Mouse (Mus musculus): ENCODE data around the gene Mcrip2.

The Mcrip2 gene

DNA sequence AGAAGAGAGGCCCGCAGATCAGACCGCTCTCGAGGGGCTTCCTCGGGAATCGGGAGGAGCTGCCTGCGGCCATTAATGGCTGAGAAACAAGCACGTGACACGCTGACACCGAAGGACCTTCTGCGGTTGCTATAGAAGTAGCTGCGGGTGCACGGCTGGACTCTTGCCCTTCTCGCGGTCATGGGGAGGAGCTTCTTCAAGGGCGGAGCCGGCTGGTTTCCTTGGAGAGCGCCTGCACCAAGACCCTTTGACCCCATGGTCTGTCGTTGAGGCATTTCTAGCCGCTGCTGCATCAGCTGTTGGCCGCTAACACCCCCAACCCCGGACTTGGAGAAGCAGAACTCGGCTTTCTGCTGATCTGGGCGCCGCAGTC is 35.3 kb downstream of the Mcrip2 start, which contains the start of gene Stub1:
TSS of gene Stub1 (minus strand) at position 114 of the 373 bp plus-strand sequence.
- peak; percentile 96 for DNase-seq

DNA sequence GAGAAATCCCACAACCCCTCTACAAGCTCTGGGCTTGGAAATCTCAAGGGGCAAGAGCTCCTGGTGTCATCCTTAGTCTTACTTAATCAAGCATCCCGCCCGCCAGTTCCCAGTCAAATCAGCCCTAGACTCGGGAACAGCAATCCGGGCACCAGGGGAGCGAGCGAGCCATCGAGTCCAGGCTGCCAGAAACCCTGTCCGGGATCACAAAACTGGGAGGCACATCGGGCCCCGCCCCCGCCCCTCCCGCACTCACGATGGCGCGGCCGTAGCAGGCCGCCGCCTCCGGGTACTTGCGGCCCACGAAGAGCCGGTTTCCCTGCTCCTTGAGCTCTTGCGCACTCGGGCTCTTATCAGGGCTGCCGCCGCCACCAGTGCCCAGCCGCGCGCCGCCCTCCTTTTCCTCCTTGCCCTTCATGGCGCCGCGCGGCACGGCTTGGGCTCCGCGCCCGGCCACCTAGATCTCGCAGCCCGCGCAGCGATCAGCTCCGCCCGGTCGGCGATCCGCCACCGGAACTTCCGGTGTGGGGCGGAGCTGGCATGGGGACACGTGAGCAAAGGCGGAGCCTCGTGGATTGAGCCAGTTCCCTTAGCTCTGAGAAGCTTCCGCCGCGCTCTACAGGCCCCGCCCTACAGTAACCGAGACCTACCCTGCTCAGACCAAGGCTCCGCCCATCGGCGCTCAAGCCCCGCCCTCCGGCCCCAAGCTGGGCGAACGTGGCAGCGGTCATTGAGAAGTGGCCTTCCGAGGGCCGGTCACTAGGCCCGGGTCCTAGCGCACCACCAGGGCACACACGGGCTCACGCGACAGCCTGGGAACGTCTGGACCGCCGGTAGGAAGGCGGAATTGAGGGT is 35.9 kb downstream of the Mcrip2 start:
- DNase-seq: peak; percentile 100

DNA sequence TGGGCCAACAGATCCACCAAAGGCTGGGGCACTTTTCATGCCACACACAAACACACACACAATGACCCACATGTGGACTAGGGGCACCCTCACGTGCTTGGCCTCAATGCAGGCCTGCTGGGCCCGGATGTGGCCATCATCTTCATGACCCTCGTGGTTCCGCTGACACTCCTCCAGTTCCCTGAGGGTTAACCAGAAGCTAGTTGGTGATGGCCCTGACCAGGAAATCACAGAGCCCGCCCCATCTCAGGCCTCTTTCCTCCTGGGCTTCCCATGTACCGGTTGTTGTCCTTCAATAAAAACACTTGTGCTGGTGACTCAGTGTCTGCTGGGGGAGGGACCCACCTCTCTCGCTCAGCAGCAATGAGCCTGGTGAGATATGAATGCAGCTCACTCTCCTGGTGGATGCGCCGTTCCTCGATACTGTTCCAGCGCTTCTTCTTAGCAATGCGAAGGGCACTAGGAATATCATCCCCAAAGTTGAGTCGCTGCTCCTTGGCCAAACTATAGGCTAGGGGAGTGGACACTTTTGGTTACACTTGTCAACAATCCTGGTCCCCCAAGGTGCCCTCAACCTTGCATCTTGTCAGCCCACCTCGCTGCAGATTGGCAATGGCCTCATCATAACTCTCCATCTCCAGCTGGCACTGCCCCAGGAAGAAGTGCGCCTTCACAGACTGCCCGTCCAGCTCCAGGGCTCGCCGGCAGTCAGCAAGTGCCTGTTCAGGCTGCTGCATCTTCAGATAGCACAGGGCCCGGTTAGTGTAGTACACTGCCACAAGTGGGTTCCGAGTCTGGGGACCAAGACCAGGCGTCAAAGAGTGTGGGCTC is 36.9 kb downstream of the Mcrip2 start:
- DNase-seq: no peak

DNA sequence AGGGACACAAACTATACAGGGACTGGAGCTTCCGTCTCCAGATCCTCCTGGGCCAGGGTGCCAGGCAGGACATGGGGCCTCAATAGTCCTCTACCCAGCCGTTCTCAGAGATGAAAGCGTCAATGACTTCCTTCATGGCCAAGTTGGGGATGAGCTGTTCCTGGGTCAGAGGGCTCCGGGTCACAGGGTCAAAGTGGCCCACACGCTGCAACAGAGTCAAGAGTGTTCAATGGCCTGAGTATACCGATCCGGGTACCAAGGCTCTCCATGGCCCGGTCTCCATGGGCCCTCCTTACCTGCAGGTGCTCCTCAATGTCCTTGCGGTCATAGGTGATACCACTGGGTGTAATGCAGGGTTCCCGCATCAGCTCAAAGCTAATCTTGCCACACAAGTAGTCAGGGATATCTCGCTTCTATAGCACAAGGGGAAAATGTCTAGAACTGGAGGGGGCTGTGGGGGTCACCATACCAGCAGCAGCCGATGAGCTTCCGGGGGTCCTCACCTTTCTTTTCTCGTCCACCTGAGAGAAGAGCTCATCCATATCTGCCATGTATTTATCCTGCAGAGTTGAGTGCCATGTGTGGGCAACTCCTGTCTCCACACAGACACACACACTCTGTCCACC is 37.6 kb downstream of the Mcrip2 start:
- no peak for DNase-seq

DNA sequence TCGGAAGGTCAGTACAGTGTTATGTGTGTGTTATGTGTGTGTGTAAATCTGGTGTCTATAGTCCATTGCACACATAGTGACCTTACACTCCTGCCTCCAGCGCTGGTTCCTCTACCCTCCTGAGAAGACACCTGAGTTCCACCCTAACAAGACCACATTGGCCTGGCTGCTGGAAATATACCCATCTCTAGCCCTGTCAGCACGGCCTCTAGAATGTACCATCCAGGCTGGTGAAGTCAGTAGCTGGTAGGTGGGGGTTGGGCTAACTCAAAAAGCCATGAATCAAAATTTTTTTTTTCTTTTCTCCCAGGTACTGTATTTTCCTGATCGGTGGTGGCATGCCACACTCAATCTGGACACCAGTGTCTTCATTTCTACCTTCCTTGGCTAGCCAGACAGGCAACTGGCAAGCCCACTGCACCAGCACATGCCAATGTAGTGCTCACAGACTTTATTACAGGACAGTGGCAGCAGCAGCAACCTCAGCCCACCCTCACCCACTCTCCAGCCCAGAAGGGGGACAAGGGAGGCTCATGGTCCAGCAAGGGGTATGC is 38.3 kb downstream of the Mcrip2 start:
- no peak for DNase-seq

DNA sequence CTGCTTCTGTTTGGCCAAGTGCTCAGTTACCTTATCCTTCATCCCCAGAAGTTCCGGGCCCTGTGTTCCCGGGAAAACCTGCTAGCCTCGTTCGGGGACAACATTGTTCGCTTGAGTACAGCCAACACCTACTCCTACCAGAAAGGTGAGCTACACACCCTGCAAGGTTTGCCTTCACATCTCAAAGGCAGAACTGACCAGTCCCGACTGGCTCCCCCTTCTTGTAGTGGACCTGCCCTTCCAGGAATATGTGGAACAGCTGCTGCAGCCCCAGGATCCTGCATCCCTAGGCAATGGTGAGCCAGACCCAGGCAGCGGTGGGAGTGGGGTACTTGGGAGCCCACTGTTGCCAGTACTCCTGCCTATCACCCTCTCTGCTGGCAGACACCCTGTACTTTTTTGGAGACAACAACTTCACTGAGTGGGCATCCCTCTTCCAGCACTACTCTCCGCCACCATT is 39.0 kb downstream of the Mcrip2 start:
- peak; percentile 6 for DNase-seq

DNA sequence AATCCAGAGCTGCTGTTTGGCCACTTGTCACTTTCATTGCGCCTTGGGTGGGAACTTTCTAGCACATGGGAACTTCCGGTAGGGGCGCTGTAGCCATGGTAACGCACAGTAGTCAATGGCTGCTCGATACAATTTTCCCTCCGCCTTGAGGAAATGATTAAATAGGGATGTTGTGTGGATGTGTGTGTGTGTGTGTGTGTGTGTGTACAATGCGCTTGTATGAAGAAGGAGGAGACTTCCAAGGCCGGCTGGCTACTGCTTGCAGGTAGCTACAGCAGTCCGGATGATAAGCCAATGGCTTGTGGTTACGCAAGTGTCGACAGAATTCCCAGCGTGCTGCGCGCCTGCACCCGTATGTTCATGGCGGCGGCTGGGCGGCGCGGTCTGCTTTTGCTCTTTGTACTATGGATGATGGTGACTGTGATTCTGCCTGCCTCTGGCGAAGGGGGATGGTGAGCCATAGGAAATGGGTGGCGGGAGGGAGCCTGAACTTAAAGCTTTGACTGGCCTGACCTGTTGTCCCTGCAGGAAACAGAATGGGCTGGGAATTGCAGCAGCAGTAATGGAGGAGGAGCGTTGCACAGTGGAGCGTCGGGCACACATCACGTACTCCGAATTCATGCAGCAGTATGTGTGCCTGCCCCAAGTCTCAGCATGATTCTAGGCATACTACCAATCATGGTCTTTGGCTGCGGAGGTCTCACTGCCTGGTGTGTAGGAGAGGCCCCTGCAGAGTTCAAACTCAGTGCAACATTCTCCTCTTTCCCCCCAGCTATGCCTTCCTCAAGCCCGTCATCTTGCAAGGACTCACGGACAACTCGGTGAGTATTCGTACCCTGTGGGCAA is 39.6 kb downstream of the Mcrip2 start, which contains the start of gene Jmjd8:
TSS of gene Jmjd8 (plus strand) at position 156 of the 846 bp plus-strand sequence.
- DNase-seq: peak; percentile 91

DNA sequence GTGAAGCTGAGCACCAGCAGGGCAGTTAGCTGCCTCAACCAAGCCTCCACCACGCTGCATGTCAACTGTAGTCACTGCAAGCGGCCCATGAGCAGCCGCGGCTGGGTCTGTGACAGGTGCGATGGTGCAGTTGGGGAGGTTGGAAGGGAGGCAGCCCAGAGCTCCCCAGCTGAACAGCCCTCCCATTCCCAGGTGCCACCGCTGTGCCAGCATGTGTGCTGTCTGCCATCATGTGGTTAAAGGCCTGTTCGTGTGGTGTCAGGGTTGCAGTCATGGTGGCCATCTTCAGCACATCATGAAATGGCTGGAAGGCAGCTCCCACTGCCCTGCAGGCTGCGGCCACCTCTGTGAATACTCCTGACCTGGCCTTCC is 40.4 kb downstream of the Mcrip2 start:
- DNase-seq: no peak

DNA sequence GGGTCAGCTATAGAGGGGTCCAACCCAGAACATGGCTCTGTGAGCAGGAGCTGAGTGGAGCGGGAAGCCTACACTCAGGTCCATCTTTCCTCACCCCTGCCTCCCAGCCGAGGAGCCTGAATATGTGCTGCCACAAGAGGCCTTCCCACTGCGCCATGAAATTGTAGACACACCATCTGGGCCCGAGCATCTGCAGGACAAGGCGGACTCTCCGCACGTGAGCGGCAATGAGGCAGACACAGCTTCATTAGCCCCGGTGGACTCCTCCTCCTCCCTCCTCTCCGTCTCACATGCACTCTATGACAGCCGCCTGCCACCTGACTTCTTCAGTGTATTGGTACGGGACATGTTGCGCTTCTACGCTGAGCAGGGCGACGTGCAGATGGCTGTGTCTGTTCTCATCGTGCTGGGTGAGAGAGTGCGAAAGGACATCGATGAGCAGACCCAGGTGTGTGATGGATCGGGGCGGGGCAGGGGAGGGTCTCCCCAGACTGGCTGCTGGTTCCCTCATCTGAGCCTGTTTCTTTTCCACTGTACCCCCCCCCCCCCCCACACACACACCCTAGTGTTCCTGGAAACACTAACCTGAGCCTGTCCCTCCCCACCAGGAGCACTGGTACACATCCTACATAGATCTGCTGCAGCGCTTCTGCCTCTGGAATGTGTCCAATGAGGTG is 40.9 kb downstream of the Mcrip2 start:
- no peak for DNase-seq

DNA sequence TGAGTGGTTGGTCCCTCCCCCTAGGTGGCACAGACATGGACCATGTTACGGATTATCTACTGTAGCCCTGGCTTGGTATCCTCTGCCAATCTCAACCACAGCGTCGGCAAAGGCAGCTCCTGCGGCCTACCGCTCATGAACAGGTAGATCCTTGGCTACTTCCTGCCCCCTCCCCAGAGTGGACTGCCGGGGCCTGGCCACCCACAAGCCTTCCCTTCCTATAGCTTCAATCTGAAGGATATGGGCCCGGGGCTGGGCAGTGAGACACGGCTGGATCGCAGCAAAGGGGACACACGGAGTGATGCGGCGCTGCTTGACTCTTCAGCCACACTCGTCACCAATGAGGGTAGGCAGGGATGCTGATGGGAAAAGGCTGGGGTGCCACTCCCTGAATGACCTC is 41.6 kb downstream of the Mcrip2 start:
- DNase-seq: no peak

DNA sequence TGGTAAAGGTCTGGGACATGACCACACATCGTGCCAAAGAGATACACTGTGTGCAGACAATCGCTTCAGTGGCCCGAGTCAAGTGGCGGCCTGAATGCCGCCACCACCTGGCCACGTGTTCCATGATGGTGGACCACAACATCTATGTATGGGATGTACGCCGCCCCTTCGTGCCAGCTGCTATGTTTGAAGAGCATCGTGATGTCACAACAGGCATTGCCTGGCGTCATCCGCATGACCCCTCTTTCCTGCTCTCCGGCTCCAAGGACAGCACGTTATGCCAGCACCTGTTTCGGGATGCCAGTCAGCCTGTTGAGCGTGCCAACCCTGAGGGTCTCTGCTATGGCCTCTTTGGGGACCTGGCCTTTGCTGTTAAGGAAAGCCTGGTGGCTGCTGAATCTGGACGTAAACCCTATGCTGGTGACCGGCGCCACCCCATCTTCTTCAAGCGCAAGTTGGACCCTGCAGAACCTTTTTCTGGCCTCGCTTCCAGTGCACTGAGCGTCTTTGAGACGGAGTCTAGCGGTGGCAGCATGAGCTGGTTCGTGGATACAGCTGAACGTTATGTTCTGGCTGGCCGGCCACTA is 42.5 kb downstream of the Mcrip2 start:
- no peak for DNase-seq

DNA sequence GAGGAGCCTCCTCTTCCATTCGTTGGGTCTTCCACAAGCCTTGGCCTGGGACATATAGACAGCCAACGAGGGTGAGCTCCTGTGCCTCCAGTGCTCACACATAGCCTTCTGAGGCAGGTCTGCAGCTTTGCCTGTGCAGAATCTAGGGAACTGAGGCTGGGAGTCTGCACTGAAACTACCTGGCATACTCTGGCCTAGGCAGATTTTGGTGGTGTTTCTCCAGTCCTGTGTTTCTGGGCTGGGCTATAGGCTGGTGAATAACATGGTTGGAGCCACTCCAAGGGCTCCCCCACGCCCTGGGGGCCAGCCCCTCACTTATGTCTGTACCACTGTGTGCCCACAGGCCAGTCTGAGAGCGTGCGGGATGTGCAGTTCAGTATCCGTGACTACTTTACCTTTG is 43.3 kb downstream of the Mcrip2 start:
- no peak for DNase-seq

DNA sequence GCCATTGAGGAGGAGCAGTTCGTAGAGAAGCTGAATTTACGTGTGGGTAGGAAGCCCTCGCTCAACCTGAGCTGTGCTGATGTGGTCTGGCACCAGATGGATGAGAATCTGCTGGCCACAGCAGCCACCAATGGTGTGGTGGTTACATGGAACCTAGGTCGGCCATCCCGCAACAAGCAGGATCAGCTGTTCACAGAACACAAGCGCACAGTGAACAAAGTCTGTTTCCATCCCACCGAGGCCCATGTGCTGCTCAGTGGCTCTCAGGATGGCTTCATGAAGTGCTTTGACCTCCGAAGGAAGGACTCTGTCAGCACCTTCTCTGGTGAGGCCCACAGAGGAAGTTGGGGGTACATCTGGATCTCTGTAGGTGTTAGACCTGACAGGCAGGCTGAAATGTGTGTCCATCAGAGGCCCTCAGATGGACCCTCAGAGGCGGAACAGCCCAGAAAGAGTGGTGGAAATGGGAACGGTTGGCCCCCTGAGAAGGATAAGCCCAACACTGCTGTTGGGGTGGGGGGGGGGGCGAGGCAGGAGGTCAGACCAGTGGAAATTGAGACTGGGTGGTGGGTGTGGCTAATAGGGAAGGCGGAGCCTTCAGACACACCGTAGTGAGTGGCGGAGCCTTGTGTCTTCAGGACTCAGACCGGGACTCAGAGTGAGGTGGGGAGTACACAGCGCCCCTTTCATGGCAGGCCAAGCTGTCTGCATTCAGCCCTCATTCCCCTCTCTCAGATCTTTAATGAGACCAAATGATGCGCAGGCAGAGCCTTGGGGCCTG is 44.0 kb downstream of the Mcrip2 start:
- no peak for DNase-seq

DNA sequence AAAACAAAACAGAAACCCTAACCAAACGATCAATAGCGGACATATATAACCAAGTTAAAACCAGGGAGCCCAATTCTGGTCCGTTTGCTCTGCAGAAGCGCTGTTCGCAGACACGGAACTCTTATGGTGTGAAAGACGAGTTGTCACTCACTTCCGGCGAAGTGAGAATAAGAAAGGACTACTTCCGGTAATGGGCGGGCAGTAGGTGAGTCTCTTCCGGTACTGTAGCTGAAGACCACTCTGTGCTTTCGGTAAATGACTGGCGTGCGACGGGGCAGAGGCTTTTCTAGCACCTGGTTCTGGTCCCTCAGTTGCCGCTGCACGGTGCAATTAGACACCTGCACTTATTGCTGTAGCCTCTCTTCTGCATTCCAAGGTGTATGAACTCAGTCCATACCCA is 45.1 kb downstream of the Mcrip2 start, which contains the start of gene Wdr24:
TSS of gene Wdr24 (plus strand) at position 176 of the 400 bp plus-strand sequence.
- peak; percentile 93 for DNase-seq

DNA sequence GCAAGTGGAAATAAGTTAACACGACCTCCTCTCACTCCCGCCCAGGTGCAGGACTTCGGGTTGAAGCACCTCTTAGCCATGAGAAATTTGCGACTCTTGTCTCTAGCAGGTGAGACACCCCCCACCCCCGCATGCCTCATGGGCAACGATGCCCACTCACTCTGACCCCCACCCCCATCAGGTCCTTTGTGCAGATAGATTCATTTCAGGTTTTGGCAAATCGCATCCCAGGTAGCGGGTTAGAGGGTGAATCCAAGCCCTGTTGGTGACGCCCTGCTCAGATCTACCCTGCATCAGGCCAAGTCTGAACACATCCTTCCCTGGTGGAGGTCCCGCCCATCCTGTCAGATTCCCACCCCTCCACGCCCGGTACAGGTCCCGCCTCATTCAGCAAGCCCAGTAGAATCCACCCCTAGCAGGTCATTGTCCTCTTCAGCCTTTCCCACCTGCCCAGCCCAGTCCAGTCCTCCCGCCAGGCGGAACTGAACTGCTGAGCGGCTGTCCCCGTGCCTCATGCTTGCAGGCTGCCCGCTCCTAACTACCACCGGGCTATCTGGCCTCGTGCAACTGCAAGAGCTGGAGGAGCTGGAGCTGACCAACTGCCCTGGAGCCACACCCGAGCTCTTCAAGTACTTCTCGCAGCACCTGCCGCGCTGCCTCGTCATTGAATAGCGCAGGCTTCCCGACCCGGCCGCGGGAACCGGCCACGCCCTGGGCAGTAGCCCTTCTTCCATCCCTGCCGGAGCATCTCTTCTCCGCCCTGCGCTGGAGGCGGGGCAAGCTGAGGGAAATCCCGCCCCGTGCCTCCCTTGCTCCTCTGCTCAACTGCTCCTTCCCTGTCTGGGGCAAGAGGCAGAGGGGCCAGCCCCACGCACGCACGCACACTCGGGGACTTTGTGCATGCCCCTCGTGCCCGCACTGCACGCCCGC is 49.4 kb downstream of the Mcrip2 start:
- DNase-seq: peak; percentile 46

DNA sequence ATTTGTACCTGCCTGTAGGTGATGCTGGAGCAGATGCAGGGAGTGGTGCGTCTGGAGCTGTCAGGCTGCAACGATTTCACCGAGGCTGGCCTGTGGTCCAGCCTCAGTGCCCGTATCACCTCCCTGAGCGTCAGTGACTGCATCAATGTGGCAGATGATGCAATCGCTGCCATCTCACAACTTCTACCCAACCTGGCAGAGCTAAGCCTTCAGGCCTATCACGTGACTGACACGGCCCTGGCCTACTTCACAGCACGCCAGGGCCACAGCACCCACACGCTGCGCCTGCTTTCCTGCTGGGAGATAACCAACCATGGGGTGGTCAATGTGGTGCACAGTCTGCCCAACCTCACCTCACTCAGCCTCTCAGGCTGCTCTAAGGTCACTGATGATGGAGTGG is 50.9 kb downstream of the Mcrip2 start:
- DNase-seq: no peak
